Mouse (Mus musculus): Measurements from ENCODE around the gene Ifitm1.

DNA sequence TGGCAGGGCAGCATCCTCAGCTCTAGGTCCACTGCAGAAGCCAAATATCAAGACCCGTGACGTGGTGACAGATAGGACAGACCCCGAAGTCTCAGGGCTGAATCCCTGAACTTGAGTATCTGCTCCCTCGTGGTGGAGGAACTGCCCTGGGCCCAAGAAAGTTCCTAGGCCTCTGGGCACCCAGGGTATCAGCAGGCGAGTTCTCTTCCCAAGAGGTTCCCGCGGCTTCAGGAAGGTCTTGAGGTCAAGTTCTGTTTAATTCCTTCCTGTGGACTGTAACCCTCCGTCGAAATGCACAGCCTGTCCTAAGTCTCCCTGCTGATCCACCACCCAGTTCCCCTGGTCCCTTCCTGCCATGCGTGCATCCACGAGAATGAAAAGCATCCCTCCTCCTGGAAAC is 13.9 kb upstream of the Ifitm1 start:
- TF ChIP-seq GATA1 (IDR thresholded peaks at IDR 0.05; ENCODE audit: borderline replicate concordance, low read length) = no peak
- TF ChIP-seq FLI1 (IDR thresholded peaks at IDR 0.05; ENCODE audit: low read length) = no peak

All from megakaryocyte, embryonic 14.5 days (primary cell).